Mouse (Mus musculus) T-cell, adult 66 days (primary cell): Measurements from ENCODE around the gene Nek4. TPM values are rescaled to one million over a fixed set of nuclear protein-coding genes. Genes with fewer than 3 reads are reported as not detected.

ENCODE experiments used
- total RNA-seq, 2 experiments: library from RNA; stranded (reverse); gene quantifications; 3 replicates in 1 of 2; 4 replicates in 1 of 2; pipeline ENCODE4 v1.2.4; 2023

The Nek4 gene
- total RNA-seq = 1 to 10 TPM; 4.5 to 4.9 TPM

GRCm38 (mm10) chr14:30951154-30951825 is at the start of gene Nek4:
Gene Nek4, plus strand, starts transcription at chr14:30951377.

GRCm38 (mm10) chr14:30923375-30924105 is 27.6 kb upstream of the Nek4 start, which contains the start of gene Itih3:
Gene Itih3, minus strand, starts transcription at chr14:30923760.

GRCm38 (mm10) chr14:30943038-30943437 is 8.1 kb upstream of the Nek4 start, which contains the start of gene Itih1:
Gene Itih1, minus strand, starts transcription at chr14:30943289.

GRCm38 (mm10) chr14:31001307-31002205 is 50.4 kb downstream of the Nek4 start, which contains the start of the genes Glt8d1 and Spcs1:
Gene Glt8d1, plus strand, starts transcription at chr14:31001400.
Gene Spcs1, minus strand, starts transcription at chr14:31001672.

GRCm38 (mm10) chr14:31018860-31019291 is 67.7 kb downstream of the Nek4 start, which contains the start of the genes Pbrm1 and Gnl3:
Gene Pbrm1, plus strand, starts transcription at chr14:31019138.
Gene Gnl3, minus strand, starts transcription at chr14:31019152.

Other genes starting within 250 kb of the Nek4 start
- 10 to 100 TPM; 12.5 to 14.1 TPM for gene Sfmbt1, start 236.5 kb upstream of the Nek4 start, total RNA-seq
- 10 to 100 TPM; 16.1 to 16.2 TPM for gene Tmem110, start 125.8 kb upstream of the Nek4 start, total RNA-seq
- 1 to 10 TPM; 3.0 to 4.4 TPM for gene Mustn1, start 72.2 kb upstream of the Nek4 start, total RNA-seq
- gene Itih4, start 64.9 kb upstream of the Nek4 start, total RNA-seq = under 1 TPM in 1 of 2 experiments, not detected in 1; 0.41 TPM
- gene Itih3, start 27.6 kb upstream of the Nek4 start, total RNA-seq = not detected
- gene Itih1, start 8.1 kb upstream of the Nek4 start, total RNA-seq = not detected
- gene Glt8d1, start 50.0 kb downstream of the Nek4 start, total RNA-seq = 10 to 100 TPM in 1 of 2 experiments, 1 to 10 TPM in 1; 8.8 to 13.1 TPM
- gene Spcs1, start 50.3 kb downstream of the Nek4 start, total RNA-seq = 100 to 1,000 TPM in 1 of 2 experiments, 10 to 100 TPM in 1; 98.0 to 122 TPM
- 10 to 100 TPM; 79.8 to 85.7 TPM for gene Pbrm1, start 67.8 kb downstream of the Nek4 start, total RNA-seq
- 100 to 1,000 TPM; 279 to 306 TPM for gene Gnl3, start 67.8 kb downstream of the Nek4 start, total RNA-seq
- gene Smim4, start 177.6 kb downstream of the Nek4 start, total RNA-seq = 10 to 100 TPM; 49.3 to 61.1 TPM
- gene Nt5dc2, start 179.7 kb downstream of the Nek4 start, total RNA-seq = 1 to 10 TPM; 1.2 to 2.0 TPM
- 1 to 10 TPM in 1 of 2 experiments, under 1 TPM in 1; 0.61 to 2.3 TPM for gene Stab1, start 217.3 kb downstream of the Nek4 start, total RNA-seq